Mouse (Mus musculus) brain, embryonic 14.5 days (tissue): ENCODE data around the gene Sdsl. TPM values are rescaled to one million over a fixed set of nuclear protein-coding genes. Genes with fewer than 3 reads are reported as not detected.
A peak's percentile ranks its signal among the peaks of the same experiment; 100 is the strongest.

Experiments
- DNase-seq: peaks from one replicate; pipeline ENCODE4 v3.0.0-alpha.2; 2011; ENCODE audit warnings: low read depth
- CTCF ChIP-seq: fragments of 200-500 bp; IDR thresholded peaks from 2 replicates; pipeline ENCODE4 v1.5.1; 2012; ENCODE audit warnings: inconsistent platforms, mild to moderate bottlenecking, moderate library complexity, borderline replicate concordance; ENCODE audit not compliant: insufficient read depth, insufficient read length; ENCODE audit errors: extremely low read depth
- POLR2A ChIP-seq: fragments of 200-500 bp; IDR thresholded peaks from 2 replicates; pipeline ENCODE4 v1.6.1; 2012; ENCODE audit warnings: mild to moderate bottlenecking, inconsistent platforms, borderline replicate concordance; ENCODE audit not compliant: poor library complexity, insufficient read depth, insufficient read length, severe bottlenecking; ENCODE audit errors: extremely low read depth
- polyA plus RNA-seq: library from polyadenylated mRNA; depleted of rRNA; stranded (reverse); fragments of >200 nt; gene quantifications from 2 replicates; pipeline ENCODE4 v1.2.3, GENCODE M21; 2012

The Sdsl gene
- polyA plus RNA-seq, 1 experiment = 8.9 TPM

DNA sequence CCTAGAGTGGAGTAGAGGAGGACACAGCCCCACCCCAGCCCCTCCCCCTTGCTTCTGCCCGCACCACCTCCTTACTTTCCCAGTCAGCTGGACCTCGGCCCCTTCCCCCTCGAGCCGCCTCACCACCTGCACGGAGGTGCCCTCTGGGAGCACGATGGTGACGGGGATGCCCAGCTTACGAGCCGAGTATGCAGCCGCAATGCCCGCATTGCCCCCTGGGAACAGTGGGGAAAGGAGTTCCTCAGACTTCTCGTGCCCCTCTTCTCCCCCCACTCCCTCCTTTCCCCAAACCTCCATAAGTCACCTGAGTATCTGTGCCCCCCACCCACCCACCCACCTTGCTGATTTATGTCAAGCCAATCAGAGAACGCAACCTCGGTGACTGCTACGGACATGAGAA, 10.7 kb downstream of the Sdsl start:
- TF ChIP-seq CTCF (no peak), POLR2A (no peak)

DNA sequence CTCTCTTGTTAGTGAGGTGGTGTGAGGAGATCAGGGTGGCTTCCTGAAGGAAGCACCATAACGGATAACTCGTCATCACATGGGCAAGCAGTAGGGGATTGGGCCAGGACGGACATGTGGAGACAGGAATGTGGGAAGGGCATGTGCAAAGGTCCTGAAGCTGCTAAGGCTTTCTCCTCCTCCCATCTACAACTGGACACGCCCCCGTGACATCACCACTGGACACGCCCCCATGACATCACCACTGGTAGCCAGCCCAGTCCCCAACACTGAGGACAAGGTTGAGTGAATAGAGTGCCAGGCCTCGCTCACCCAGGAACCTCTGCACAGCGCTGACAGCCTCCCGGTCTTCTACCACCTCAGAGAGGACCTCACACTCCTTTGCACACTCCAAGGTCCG, 13.5 kb downstream of the Sdsl start:
- DNase-seq = no peak
- TF ChIP-seq CTCF (no peak), POLR2A (no peak)

More for the DNA sequence above, 10.7 kb downstream of the Sdsl start:
- DNase-seq = no peak

DNA sequence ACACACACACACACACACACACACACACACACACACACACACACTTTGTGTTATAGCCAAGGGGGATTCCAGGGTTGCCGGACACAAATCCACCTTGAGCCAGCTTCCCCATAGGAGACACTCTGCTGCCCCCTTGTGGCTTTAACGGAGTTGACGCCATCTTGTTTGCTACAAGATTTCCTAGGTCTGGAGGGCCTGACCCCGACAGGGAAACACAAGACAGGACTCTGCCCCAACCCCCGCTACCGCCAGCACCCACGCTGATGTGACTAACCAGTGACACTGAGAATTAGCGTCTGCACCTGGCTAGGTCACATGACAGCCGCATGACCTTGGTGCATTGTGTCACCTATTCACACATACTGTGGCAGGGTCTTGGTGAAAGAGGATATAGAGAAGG, 15.0 kb downstream of the Sdsl start:
- TF ChIP-seq CTCF (peak; percentile 85), POLR2A (no peak)
- peak; percentile 90 for DNase-seq

DNA sequence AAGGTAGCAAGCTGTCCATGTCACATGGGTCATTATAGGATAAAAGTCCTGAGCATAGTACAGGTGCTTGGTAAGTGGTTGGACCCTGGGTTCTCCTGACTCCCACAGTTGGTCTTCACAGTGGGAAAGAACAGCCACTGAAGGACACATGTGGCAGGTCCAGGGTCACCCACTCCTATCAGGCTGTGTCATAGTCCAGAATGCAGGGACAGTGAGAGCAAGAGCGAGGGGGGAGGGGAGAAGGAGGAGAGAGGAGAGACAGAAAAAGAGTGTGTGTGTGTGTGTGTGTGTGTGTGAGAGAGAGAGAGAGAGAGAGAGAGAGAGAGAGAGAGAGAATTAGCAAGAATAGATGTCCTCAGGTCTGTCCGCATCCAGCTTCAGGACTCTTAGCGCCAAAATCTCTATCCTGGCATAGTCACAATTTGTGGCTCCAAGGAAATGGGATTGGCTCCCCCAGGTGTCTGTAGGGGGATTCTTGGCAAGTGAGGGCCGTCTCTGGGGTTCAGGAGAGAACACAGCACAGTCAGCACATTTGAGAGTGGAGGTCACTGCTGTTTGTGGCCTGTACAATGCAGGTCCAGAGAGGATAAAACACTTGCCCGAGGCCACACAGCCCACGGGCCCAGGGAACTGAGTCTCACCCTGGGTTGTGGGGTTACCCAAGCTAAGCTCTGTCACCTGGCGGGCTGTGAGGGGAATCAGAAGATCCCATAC, 15.6 kb downstream of the Sdsl start:
- TF ChIP-seq CTCF (no peak), POLR2A (no peak)
- DNase-seq = no peak

DNA sequence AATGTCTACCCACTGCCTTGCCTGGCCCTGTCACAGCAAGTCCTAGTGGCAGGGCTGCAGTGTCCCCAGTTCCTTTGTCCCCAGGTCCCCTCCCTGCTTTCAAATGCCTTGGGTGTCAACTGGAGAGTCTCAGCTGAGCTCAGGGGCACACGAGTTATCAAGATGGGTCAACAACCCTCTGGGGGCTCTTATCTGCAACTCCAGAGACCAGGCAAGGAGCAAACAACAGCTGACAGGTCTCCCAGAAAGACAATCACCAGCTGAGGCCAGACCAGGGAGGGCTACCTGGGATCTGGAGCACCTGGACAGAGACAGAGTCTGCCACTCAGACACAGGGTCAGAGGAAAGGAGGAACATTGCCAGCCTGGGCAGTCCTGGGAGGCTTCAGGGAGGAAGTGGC, 16.4 kb downstream of the Sdsl start:
- no peak for DNase-seq
- TF ChIP-seq CTCF (no peak), POLR2A (no peak)

DNA sequence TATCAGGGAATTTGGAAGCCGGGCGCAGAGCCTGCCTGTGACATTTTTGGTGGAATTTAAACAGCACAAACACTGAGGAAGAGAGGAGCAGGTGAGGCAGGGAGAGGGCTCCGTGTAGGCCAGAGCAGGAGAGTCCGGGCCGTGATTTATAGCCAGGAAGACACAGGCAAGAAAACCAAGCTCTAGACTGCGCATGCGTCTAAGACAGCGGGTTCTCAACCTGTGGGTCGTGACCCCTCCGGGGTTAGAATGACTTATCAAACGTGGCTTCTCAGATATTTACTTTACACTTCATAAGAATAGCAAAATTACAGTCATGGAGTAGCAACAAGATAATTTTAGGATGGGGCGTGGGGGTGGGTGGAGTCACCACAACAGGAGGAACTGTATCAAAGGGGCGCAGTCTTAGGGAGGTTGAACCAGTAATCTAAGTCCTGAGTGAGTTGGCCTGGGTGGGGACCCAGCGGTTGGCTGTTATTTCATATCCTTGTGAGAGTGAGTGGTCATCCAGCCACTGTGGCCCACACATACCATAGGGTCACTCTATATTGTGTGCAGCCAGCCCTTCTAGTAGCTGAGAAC, 17.8 kb downstream of the Sdsl start:
- DNase-seq = no peak
- TF ChIP-seq POLR2A = no peak
- no peak for TF ChIP-seq CTCF

DNA sequence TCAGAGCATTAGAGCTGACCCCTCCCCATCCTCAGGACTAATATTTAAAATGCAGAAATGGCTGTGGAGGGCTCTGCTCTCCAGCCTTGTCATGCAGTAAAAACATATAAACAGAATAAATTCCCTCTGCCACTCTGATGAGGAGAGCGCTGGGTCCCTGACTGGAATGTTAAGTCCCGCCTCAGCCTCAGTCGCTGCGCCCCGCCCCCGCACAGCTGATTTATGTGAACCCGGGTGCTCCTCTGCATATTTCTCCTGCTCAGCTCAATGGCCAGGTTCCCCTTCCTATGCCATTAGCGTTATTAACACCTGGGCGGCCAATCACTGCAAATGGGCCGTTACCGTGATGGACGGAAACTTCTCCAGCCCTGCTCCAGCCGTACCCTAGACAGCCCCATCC, 25.3 kb downstream of the Sdsl start:
- TF ChIP-seq CTCF (no peak), POLR2A (no peak)
- DNase-seq = peak; percentile 47

DNA sequence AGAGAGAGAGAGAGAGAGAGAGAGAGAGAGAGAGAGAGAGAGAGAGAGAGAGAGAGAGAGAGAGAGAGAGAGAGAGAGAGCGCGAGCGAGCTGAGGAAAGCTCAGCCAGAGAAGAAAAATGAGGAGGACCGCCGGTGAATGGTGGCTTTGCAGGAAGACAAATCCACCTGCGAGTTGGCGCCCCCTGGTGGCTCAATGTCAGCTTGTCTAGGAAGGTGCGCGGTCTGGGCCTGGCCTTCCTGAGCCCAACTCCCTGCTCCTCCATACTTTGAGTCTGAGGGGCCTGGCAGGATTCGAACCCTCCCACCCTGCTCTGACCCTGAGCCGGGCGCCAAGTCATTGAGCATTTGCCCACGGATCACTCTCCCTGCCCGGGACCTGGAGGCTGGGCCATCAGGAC, 31.9 kb downstream of the Sdsl start:
- peak; percentile 96 for DNase-seq
- peak; percentile 99 for TF ChIP-seq CTCF
- no peak for TF ChIP-seq POLR2A

DNA sequence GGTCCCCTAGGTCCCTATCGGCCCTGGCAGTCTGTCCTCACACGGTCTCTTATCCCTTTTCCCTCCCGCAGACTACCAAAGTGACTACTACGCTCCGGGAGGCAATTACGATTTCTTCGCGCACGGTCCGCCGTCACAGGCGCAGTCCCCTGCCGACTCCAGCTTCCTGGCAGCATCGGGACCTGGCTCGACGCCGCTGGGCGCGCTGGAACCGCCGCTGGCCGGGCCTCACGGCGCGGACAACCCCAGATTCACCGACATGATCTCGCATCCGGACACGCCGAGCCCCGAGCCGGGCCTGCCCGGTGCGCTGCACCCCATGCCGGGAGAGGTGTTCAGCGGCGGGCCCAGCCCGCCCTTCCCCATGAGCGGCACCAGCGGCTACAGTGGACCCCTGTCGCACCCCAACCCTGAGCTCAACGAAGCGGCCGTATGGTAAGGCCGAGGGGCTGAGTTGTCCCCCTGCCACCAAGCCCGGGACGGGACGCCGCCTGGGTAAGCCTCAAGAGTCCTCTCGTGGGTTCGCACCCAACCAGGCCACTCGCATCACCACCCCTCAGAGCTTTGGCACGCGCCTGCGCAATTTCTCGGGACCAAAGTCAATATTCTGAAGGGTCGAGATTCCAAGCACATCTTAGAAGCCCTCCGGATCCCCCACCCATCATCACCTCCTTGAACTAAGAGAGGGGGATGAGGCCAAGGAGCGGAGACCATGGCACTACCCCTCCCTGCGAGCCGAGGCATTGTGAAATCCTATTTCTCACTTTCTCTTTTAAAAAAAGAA, 32.5 kb downstream of the Sdsl start:
- DNase-seq = peak; percentile 28
- TF ChIP-seq POLR2A (no peak), CTCF (no peak)

DNA sequence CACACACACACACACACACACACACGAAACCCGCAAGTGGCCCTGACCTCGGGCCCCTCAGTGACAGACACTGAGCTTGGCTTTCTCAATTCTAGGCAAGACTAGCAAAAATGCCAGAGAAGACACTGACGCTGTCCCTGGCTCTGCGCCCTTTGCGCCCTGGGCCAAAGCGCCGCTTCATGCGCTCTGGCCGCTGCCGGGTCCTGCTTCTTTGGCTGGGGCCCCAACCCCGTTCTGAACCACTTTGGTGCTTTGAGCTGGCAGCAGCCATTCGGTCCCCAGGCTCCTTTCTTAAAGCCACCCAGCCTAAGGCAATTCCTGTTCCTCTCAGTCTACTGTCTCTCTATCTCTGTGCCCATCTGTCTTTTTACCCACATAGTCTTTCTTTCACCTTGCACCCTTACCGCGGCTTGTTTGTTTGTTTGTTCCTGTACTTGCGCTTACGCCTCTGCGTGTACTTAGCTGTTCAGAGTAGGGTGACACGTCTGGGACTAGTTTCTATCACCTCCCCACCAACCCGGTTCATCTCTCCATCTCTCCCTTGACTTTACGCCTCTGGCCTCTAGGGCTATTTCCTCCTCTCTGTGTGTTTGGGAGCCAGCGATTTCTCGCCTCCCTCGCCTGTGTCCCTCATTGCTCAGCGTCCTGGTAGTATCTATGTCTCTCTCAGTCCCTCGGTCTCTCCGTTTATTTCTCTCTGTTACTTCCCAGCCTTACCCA, 33.5 kb downstream of the Sdsl start:
- no peak for TF ChIP-seq CTCF
- no peak for TF ChIP-seq POLR2A
- peak; percentile 46 for DNase-seq

DNA sequence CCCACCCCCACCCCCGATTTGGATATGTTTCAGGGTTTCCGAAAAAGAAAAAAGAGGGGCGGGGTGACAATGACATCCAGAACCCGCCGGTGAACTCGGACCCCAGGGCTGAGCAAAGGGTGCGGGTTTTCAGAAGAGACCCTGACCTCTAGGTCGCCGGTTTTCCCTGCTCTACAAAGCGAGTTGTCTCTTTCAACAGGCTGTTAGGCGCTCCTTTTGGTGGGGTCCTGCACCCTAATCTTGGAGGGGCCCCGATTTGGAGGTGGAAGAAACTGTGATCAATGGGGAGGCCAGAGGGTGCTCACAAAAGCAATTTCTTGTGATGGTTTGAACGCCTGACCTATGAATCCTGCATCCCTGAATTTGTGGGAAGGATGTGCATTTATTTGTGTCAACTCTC, 34.1 kb downstream of the Sdsl start:
- TF ChIP-seq CTCF = no peak
- no peak for TF ChIP-seq POLR2A
- DNase-seq = peak; percentile 9

DNA sequence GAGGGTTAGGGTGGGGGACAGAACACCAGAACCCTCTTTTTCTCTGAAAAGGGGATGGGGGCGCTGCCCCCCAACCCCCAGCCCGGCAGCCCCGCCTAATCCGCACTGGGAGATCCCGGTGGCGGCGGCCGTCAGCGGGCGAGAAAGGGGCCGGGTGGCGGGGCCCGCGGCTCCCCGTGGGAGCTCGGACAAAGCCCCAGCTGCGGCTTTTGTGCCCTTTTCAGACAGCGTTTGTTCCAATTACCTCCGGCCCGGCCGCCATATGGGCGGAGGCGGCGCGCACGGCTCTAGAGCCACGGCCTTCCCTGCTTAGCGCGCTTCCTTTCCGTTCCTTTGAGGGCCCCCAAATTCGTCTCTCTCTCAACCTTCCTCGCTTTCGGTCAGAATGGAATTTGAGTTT, 34.6 kb downstream of the Sdsl start:
- peak; percentile 55 for DNase-seq

More for the DNA sequence above, 34.6 kb downstream of the Sdsl start:
- TF ChIP-seq POLR2A = no peak
- no peak for TF ChIP-seq CTCF
